Mouse (Mus musculus) lung, postnatal 0 days (tissue): ENCODE measurements around the gene Pdzk1ip1.

ENCODE experiments used
- CTCF ChIP-seq: IDR thresholded peaks from 2 replicates; pipeline ENCODE4 v1.5.1; 2016; ENCODE audit warnings: antibody characterized with exemption, mild to moderate bottlenecking
- EP300 ChIP-seq: IDR thresholded peaks from 2 replicates; pipeline ENCODE4 v1.6.1; 2016; ENCODE audit warnings: antibody characterized with exemption, mild to moderate bottlenecking, control low read depth

DNA sequence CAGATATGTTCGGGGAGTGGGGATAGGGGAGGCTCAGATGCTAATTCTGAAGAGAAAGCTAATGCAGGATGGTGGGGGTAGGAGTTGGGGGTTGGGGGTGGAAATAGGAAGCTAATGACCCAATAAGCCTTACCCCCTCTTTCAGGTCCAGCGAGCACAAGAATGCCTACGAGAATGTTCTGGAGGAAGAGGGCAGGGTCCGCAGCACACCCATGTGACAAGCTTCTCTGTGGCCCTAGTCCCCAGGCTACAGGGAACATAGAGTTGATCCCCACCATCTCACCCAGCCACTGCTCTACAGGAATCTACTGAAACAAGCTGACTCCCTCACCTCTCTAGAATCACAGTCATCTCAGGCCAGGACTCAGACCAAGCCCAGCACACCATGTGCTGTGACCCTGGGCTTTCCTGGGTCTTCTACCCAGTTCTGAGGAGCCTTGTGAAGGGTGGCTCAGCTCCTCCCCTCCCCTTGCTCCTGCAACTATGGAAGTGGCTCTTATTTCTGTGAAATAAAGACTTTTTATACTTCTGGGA is 4.9 kb downstream of the Pdzk1ip1 start:
- no peak for TF ChIP-seq EP300
- no peak for TF ChIP-seq CTCF
